Mouse (Mus musculus) urinary bladder, postnatal 10 days (tissue): ENCODE results near the gene Vopp1.
A peak's percentile ranks its signal among the peaks of the same experiment; 100 is the strongest.
"Not testable (repeated sequence)": the region's sequence is repeated elsewhere in the genome, so short reads cannot be mapped to it uniquely, and the experiment has no call there.

ENCODE experiments used
- DNase-seq: peaks from one replicate; pipeline ENCODE4 v3.0.0; 2022; ENCODE audit warnings: low spot score

The Vopp1 gene

DNA sequence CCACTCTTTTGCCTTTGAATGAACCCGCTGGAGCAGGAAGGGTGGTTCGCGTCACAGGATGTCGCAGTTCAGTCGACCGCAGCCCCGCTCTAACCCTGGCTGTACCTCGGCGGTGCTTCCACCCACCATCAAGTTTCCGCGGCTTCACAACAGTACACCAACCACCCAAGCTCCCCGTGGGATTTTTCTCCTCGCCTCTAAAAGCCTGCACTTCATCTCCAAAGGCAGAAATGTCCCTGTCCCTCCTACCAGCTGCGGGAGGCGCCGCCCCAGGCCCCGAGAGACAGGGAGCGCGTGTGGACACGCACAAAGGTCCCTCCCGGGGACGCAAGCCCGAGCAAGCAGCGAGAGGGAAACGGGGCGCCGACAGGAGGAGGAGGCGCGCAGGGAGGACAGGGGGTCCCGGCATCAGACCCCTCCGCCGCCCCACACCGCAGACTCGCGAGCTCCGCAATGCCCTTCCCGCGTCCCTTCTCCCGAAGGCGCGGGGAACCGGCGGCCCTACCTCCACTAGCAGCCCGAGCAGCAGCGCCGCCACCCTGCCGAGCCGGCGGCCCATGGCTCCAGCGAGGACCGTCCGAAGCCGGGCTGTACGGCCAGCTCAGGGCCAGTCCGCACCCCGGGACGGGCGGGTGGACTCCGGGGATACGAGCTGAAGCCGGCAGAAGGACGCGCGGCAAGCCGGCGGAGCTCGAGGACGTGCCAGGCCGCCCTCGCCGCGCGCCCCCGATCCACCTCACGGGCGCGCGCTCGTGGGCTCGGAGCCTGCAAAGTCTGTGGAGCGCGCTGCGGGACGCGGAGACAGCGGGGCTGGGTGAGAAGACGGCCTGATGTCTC is at the start of gene Vopp1:
Gene Vopp1, minus strand, starts transcription at position 738 of the 837 bp plus-strand sequence.
- peak; percentile 13 for DNase-seq

- no peak for DNase-seq
Observed at GRCm38 (mm10) chr6:57859043-57860042, 34.4 kb upstream of the Vopp1 start.

GRCm38 (mm10) chr6:57851177-57851576 is 26.2 kb upstream of the Vopp1 start:
- DNase-seq, result not testable (repeated sequence)

DNA sequence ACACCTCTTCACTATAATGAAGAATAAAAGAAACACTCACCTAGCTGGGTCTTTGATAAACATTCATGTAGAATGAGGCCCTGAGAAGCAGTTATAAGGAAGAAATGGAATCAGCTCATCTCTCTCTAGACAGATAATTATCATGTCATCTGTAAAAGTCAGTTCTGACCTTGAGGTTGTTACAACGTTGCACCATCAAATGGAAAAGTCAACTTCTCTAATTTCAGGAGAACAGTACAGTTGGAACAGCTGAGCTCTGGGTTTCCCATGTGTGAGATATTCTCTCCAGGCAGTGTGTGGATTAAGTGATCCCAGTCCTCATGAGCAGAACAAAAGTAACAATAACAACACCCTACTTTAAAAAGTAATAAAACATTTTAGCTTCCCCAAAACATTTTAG is 25.3 kb upstream of the Vopp1 start, which contains the start of gene Vmn1r21:
Gene Vmn1r21, minus strand, starts transcription at position 58 of the 400 bp plus-strand sequence.
- DNase-seq, result no peak

DNA sequence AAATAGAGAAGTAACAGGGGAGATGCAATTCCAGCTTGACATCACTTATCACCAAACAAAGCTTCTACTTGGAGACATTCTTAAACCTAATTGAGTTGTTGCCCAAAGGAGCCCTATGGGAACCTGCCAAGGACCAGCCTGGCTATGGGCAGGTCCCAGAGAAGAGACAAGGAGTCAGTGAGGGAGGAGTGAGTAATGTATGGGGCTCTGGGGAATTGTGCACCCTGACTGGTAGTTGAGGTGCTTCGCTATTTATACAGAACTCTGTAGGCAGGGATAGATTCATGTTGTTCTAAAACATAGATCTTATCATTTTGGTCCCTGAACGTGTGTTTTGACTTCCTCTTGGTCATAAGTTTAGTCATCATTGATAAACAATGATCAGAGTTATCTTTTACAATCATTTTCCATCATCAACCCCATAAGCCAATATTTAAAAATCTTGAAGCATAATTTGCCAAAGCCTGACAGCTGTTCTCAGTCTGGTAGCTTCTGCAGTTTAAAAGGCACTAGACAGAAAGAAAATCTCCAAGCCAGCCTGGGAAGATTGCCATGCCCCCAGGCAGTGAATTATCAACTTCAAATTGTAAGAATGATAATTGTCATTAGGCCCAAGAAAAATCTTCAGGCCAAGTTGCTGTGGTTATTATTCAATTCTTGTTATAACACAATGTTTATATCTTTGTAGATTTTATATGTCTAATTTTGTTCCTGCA is 14.9 kb upstream of the Vopp1 start:
- no peak for DNase-seq

DNA sequence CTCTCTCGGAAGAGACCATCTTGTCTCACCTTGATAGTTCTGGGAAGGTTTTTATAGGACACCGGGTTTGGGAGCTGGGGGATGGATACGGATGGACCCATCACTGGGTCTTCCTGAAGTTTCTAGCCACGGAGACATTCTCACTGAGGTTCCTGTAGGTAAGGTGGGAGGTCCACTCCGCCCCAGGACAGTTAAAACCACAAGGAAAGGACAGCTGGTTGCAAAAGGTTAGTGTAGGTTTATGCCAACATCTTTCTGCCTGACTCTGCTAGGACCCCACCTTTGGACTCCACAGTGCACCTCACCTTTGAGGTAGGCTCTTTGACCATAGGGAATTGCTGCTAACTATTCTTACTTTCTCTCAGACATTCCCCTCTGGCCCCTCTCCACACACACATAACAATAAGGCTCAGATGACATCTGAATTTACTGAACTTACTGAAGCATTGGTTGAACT is 328 bp upstream of the Vopp1 start:
- DNase-seq, result no peak

DNA sequence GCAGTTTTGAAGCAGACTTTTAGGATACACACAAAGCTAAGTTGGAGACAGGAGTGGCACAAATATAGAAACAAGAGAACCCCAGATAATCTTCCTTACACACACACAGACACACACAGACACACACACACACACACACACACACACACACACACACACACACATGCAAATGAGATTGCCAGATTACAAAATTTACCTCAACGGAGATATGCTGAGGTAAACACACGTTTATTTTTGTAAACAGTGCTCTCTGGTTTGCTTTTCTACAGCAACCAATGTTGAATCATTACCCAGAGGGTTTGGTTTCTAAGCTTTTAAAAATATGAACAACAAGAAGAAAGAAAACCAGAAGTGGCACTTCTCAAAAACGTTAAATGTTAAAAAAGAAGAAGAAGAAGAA is 1.5 kb downstream of the Vopp1 start:
- DNase-seq, result no peak

- DNase-seq, result no peak
Observed at GRCm38 (mm10) chr6:57822648-57823410, 2.1 kb downstream of the Vopp1 start.

DNA sequence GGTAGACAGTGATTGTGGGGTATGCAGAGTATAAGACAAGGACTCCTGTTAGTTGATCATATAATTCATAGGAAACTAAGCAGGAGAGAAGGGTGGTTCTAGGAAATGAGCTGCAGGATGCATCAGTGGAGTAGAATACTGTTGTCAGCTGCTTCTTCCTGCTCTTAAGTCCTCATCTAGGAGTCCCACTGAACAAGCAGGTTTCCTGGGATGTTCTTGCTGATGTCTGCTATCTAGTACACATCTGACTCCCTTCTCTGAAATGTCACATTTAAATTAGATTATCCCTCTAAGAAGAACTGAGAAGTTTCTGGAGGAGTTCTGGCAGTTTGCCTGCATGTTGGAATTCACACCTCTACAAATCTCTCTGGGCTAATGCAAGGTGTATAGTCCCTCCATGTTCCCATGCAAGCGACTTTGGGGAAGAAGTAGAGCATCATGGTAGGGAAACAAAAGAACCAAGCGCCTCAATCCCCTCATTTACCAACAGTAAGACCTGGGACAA is 10.5 kb downstream of the Vopp1 start:
- DNase-seq, result no peak

- DNase-seq, result no peak
Observed at GRCm38 (mm10) chr6:57811748-57812730, 12.9 kb downstream of the Vopp1 start.

DNA sequence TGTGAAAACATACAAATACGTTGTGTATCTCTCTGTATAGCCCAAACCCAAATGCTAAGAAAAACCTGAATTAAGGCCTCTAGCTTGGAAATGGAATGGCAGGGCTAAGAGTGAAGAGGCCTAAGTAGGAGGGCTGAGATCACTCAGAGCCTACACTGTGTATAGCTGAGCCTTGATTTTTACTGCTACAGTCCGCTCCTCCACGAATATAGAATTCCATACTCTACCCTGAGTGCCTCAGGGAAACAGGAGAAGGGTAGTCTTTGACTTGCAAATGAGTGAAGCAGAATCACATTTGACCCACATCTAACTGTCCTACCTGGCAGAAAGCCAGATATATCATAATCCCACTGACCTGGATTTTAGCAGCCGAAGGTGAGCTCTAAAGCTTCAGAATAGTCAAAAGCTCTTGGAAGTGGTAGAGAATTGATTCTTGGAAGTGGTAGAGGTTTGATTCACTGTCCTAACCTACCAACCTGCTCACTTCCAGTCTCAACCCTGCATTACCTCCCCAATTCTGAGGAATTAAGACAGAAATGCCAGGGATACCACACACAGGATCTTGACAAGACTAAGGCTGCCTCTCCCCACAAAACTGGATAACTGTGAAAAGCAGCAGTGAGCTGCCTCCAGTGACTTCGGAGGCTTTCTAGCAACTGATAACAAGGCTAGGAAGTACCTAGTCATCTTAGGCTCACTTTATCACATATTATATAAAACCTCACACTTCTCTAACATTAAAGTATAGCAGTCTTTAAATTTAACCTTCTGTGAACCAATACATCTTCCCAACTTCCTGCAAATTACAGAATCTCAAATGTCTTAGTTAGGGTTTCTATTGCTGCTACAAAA is 19.5 kb downstream of the Vopp1 start:
- DNase-seq, result no peak

DNA sequence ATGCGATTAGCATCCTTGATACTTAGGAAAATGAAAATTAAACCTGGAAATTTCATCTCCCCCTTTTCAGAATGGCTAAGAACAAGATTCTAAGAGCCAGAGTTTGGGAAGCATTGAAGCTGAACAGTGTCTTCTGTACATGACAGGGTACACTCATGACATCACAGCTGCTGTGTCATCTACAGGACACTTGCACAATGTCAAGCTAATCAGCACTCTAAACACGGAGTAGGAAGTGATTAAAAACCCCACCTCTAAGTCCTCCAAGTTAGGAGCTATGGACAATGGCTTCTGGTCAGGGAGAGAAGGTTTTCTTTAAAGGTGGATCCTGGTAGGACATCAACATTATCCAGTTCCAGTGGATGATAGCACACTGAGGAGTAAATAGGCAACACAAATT is 21.8 kb downstream of the Vopp1 start:
- DNase-seq, result no peak

- no peak for DNase-seq
Observed at GRCm38 (mm10) chr6:57798986-57799385, 26.0 kb downstream of the Vopp1 start.

DNA sequence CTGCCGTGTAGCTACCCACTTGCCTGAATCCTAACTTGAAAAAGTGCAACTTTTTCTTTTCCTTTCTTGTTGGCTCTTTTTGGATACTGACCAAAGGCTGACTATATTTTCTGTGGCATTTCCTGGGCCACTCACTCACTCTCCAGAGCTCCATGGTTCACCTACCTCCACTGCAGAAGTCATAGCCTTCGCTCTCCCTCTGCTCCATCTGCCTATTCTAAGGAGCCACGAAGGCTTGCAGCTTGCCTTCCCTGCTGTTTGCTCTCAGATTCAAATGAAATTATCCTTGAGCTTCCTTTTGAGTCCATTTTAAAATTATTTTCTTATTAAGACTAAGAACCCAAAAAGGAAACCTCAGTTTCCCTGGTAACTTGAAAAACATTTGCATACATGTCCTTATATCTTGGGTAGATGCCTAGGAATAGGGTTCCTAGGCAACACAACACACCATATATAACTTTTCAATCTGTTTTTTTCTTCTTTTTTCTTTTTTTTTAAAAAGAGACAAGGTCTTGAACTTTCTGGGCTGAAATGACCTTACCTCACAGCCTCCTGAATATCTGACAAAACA is 28.0 kb downstream of the Vopp1 start:
- DNase-seq, result no peak

DNA sequence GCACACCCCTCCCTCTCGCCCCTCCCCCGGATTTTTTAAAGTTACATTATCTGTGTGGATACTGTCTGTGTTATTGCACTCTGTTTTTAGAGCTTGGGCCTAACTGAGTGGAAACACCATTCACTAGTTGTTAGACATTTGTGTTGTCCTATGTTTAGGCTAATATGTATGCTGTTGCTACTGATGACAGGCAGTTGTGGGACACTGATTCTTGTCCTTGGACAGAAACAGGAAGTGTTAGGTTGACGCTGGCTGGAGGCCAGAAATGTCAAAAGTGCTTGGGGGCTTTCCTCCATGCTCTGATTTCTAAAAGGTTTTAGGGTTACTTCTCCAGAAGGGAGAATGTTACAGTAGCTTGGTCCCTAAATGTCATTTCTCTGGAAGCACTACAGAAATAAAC is 29.1 kb downstream of the Vopp1 start:
- no peak for DNase-seq

DNA sequence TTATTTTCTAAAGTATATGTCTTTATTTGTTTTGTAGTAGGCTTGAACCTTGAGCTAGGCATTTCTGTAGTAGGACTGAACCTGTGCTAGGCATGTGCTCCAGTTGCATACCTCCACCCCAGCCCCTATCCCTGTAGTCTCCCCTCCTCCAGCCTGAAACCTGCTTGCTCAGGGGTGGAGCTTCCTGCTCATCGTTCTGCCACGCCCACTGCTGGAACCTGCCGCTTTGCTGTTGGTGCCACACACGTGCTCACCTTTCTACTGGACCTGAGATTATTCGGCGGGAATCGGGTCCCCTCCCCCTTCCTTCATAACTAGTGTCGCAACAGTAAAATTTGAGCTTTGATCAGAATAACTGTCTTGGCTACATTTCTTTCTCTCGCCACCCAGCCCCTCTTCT is 32.1 kb downstream of the Vopp1 start:
- DNase-seq, result not testable (repeated sequence)

DNA sequence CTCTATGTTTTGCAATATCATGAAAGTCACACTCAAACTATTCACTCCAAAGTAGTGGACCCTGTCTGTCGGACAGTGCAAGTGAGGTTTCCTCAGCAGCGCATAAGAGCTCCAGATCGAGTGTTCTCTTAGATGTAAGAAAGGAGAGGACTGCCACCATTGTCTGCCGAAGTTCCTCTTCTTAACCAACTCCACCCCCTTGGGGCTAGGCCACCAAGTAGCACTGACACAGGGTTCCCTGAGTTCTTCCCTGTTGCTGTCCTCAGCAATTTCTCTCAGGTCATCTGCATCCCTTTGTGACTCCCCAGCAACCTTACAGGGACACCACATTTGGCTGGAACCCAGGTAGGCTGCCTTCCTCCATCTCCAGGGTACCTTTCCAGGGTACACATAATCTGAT is 34.4 kb downstream of the Vopp1 start:
- no peak for DNase-seq

DNA sequence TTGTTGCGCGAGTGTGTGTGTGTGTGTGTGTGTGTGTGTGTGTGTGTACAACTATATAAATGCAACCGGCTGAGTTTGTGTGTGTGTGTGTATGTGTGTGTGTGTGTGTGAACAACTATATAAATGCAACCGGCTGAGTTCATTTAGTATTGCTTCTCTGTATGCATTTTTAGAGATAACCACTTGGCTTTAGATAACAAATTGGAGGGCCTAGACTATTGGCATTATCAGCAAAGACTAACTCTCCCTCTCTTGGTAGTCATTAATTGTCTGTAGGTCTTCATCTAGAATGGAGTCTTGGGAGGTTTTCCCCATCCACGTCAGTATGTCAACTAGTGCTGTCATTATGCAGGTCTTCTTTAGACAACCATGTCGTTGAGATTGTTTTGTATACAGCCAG is 37.6 kb downstream of the Vopp1 start:
- DNase-seq, result no peak
